Mouse (Mus musculus): Measurements from ENCODE around the gene Syt2. TPM values are rescaled to one million over a fixed set of nuclear protein-coding genes. Genes with fewer than 3 reads are reported as not detected.

Gene Syt2
- polyA plus RNA-seq, 1 experiment = 1.1 TPM

DNA sequence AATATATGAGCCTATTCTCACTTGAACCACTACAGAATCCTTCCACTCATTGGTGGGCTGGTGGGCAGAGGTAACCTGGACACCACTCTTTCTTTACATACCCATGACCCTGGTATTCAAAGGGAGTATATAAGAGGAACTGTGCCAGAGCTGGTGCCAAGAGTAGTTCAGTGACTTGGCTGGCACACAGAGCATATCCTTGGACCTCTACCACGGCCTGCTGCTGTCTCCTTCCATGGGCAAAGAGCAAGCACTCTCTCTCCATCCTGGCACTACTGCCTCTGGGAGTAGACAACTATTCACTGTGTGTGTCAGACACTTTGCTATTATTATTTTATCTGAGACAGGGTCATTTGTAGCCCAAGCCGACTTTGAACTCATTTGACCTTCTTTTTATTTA lies 49.8 kb downstream of the Syt2 start:
- TF ChIP-seq CTCF (conservative IDR thresholded peaks at IDR 0.05; ENCODE audit: insufficient read depth, insufficient read length, low read depth, low read length) = no peak
- 67% methylated on average over 2 of the region's 2 CpGs for WGBS
- H3K36me3 ChIP-seq (ENCODE audit: control insufficient read depth, insufficient read depth, low read length) = no peaks in the 10 kb centered on the region

DNA sequence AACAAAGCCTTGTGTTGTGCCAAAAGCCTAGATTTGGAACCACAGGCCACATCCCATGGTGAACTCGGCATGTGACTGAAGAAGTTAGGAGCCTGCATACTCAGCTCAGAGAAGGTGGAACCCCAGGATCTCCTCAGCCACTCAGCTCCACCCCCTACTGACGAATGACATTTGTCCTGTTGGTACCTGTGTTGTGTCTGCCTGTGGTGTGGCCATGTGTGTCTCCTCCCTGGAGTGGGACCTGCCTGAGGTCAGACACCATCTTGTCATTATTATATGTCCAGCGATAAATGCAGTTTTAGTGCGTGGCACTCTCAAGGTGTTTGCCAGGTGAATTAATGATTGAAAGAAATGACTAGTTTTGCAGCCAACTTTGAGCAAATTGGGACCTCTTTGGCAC lies 50.6 kb downstream of the Syt2 start:
- 86% methylated on average over 4 of the region's 4 CpGs for WGBS

More for the DNA sequence above, 49.8 kb downstream of the Syt2 start:
- DNase-seq = no peak
- Histone ChIP-seq H3K4me3 (ENCODE audit: insufficient read depth, low read depth, low read length) (no peak overlapping the region), H3K27ac (ENCODE audit: insufficient read depth, low read depth, low read length) (no peak overlapping the region), H3K4me1 (ENCODE audit: control insufficient read depth, insufficient read depth, low read length) (no peaks in the 10 kb centered on the region), H3K27me3 (replicated peaks; ENCODE audit: control insufficient read depth, insufficient read depth, low read length) (no peaks in the 10 kb centered on the region)

DNA sequence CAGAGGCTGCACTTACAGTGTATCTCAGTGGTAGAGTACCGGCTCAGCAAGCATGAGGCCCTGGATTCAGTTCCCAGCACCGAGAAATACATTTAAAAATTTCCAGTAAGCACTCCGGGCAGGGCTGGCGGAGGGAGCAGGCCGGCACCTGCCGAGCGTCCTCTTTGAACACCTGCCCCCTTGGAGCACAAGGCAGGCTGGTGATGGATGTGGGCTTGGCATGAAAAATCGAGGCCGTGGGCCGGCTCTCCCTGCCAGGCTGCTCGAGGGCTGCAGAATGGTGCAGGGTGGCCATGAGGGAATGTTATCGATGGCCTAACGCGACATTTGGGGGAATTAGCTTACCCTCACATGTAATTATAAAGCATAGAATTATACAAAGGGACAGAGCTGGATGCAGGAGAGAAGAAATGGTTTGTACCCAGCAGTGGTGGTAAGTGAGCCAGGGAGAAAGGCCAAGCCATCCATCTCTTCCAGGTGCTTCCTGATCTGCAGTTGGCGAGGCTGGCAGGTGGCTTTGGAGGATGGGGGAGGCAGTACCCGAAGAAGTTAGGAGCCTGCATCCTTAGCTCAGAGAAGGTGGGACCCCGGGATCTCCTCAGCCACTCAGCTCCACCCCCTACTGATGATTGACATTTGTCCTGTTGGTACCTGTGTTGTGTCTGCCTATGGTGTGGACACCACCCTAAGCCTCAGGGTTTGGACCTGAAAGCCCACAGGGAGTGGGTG lies 51.2 kb downstream of the Syt2 start:
- TF ChIP-seq POLR2A (IDR thresholded peaks at IDR 0.05; ENCODE audit: low read depth, low read length) = no peak
- TF ChIP-seq CTCF (conservative IDR thresholded peaks at IDR 0.05; ENCODE audit: insufficient read depth, insufficient read length, low read depth, low read length) = no peak
- no peak for DNase-seq
- Histone ChIP-seq H3K27ac (ENCODE audit: insufficient read depth, low read depth, low read length) (no peak overlapping the region), H3K27me3 (replicated peaks; ENCODE audit: control insufficient read depth, insufficient read depth, low read length) (no peaks in the 10 kb centered on the region), H3K4me3 (ENCODE audit: insufficient read depth, low read depth, low read length) (no peak overlapping the region), H3K36me3 (ENCODE audit: control insufficient read depth, insufficient read depth, low read length) (no peaks in the 10 kb centered on the region), H3K4me1 (ENCODE audit: control insufficient read depth, insufficient read depth, low read length) (no peaks in the 10 kb centered on the region)
- WGBS = 91% methylated on average over 17 of the region's 17 CpGs

More for the DNA sequence above, 50.6 kb downstream of the Syt2 start:
- Histone ChIP-seq H3K27ac (ENCODE audit: insufficient read depth, low read depth, low read length) (no peak overlapping the region), H3K4me3 (ENCODE audit: insufficient read depth, low read depth, low read length) (no peak overlapping the region), H3K36me3 (ENCODE audit: control insufficient read depth, insufficient read depth, low read length) (no peaks in the 10 kb centered on the region), H3K27me3 (replicated peaks; ENCODE audit: control insufficient read depth, insufficient read depth, low read length) (no peaks in the 10 kb centered on the region), H3K4me1 (ENCODE audit: control insufficient read depth, insufficient read depth, low read length) (no peaks in the 10 kb centered on the region)
- no peak for DNase-seq
- TF ChIP-seq POLR2A (IDR thresholded peaks at IDR 0.05; ENCODE audit: low read depth, low read length) = no peak

DNA sequence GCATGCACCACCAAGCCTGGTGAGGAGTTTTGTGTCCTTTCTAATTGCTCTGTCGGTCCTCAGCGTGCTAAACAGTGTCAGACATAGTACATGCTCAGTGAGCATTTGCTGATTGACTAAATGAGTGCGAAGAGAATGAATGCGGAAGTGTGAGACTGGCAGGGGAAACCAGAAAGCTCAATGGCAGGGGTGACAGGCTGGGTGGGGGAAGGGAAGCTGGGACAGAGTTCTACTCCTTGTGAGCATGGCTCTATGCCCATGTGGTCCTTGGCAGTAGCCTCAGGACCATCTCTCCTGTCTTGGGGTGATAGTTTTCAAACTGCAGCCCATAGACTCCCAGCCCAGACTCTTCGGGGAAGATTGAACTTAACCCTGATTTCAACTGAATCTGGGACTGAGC lies 52.0 kb downstream of the Syt2 start:
- TF ChIP-seq POLR2A (IDR thresholded peaks at IDR 0.05; ENCODE audit: low read depth, low read length) (no peak), CTCF (conservative IDR thresholded peaks at IDR 0.05; ENCODE audit: insufficient read depth, insufficient read length, low read depth, low read length) (no peak)
- DNase-seq = no peak
- H3K4me3 ChIP-seq (ENCODE audit: insufficient read depth, low read depth, low read length) = no peak overlapping the region
- WGBS = 79% methylated on average over 5 of the region's 5 CpGs
- no peaks in the 10 kb centered on the region for H3K36me3 ChIP-seq (ENCODE audit: control insufficient read depth, insufficient read depth, low read length)
- H3K27me3 ChIP-seq (replicated peaks; ENCODE audit: control insufficient read depth, insufficient read depth, low read length) = no peaks in the 10 kb centered on the region
- H3K27ac ChIP-seq (ENCODE audit: insufficient read depth, low read depth, low read length) = no peak overlapping the region
- no peaks in the 10 kb centered on the region for H3K4me1 ChIP-seq (ENCODE audit: control insufficient read depth, insufficient read depth, low read length)

DNA sequence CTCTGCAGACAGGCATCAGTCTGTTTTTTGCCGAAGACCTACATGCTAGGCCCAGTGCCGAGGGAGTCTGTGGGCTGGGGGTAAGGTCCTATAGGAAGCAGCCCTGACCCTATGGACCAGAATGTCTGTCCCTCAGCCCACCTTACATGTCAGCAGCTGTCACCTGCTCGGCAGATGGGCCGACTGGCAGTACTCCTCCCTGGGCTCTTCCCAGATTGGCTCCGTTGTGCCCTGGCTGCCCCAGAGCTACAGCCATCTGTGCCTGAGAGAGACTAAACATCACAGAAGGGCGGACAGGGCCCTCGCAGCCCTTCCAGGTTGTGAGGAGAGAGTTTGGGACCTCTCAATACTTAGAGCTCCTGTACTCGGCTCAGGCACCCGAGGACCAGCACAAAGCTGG lies 52.9 kb downstream of the Syt2 start:
- no peak for DNase-seq
- no peaks in the 10 kb centered on the region for H3K27me3 ChIP-seq (replicated peaks; ENCODE audit: control insufficient read depth, insufficient read depth, low read length)
- no peaks in the 10 kb centered on the region for H3K36me3 ChIP-seq (ENCODE audit: control insufficient read depth, insufficient read depth, low read length)
- 86% methylated on average over 9 of the region's 9 CpGs for WGBS
- H3K4me3 ChIP-seq (ENCODE audit: insufficient read depth, low read depth, low read length) = no peak overlapping the region
- no peak overlapping the region for H3K27ac ChIP-seq (ENCODE audit: insufficient read depth, low read depth, low read length)
- no peaks in the 10 kb centered on the region for H3K4me1 ChIP-seq (ENCODE audit: control insufficient read depth, insufficient read depth, low read length)
- TF ChIP-seq POLR2A (IDR thresholded peaks at IDR 0.05; ENCODE audit: low read depth, low read length) = no peak
- TF ChIP-seq CTCF (conservative IDR thresholded peaks at IDR 0.05; ENCODE audit: insufficient read depth, insufficient read length, low read depth, low read length) = no peak

DNA sequence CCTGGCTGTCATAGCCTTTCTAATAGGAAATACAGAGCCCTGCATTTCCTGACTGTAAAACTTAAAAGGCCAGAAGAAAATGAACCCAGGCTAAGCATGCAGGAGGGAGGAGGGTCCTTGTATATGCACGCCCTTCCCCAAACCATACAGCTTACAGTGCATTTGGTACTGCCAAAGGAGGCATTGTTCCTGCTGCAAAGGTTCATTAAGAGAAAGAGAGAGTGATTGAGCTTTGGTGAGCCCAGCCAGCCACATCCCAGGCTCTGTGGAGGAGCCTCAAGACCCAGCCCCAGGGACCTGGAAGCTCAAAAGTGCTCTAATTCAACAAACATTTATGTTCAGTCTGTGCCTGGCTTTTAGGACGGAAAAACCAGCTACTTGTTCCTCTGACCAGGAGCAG lies 53.7 kb downstream of the Syt2 start:
- Histone ChIP-seq H3K36me3 (ENCODE audit: control insufficient read depth, insufficient read depth, low read length) (no peaks in the 10 kb centered on the region), H3K4me1 (ENCODE audit: control insufficient read depth, insufficient read depth, low read length) (no peaks in the 10 kb centered on the region), H3K27ac (ENCODE audit: insufficient read depth, low read depth, low read length) (no peak overlapping the region), H3K27me3 (replicated peaks; ENCODE audit: control insufficient read depth, insufficient read depth, low read length) (no peaks in the 10 kb centered on the region), H3K4me3 (ENCODE audit: insufficient read depth, low read depth, low read length) (no peak overlapping the region)
- DNase-seq = no peak
- WGBS = 92% methylated on average over 2 of the region's 2 CpGs
- TF ChIP-seq CTCF (conservative IDR thresholded peaks at IDR 0.05; ENCODE audit: insufficient read depth, insufficient read length, low read depth, low read length) = no peak

DNA sequence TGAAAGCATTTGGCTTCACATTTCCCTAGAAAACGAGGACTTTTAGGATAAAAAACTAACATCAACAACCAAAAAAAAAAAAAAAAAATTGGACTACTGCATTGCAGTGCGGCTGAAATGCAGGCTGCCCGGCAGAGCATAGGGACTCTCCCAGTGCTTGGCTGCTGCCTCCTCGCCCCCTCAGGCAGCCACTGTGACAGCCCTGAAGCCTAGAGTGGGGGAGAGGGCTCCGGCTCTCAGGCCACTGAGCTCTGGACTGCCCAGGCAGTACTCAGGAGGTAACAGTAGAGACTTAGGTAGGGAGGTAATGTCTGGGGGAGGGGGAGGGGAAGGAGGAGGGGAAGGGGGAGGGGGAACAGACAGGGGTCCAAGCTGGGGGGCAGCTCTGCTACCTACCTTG lies 54.2 kb downstream of the Syt2 start:
- Histone ChIP-seq H3K36me3 (ENCODE audit: control insufficient read depth, insufficient read depth, low read length) (no peaks in the 10 kb centered on the region), H3K27me3 (replicated peaks; ENCODE audit: control insufficient read depth, insufficient read depth, low read length) (no peaks in the 10 kb centered on the region), H3K4me1 (ENCODE audit: control insufficient read depth, insufficient read depth, low read length) (no peaks in the 10 kb centered on the region), H3K27ac (ENCODE audit: insufficient read depth, low read depth, low read length) (no peak overlapping the region), H3K4me3 (ENCODE audit: insufficient read depth, low read depth, low read length) (no peak overlapping the region)
- 59% methylated on average over 5 of the region's 5 CpGs for WGBS
- no peak for TF ChIP-seq POLR2A (IDR thresholded peaks at IDR 0.05; ENCODE audit: low read depth, low read length)
- no peak for TF ChIP-seq CTCF (conservative IDR thresholded peaks at IDR 0.05; ENCODE audit: insufficient read depth, insufficient read length, low read depth, low read length)
- no peak for DNase-seq

Measured in kidney, adult 2 months (tissue).